Mouse (Mus musculus) C2C12 (cell line): ENCODE results near the gene Olfr1297.

Source experiments
- CEBPB ChIP-seq: IDR thresholded peaks from one replicate; pipeline ENCODE4 v1.6.1; 2011; ENCODE audit warnings: low read depth, mild to moderate bottlenecking, control low read depth, moderate library complexity
- CTCF ChIP-seq: IDR thresholded peaks from one replicate; pipeline ENCODE4 v1.5.1; 2011; ENCODE audit not compliant: control insufficient read depth, insufficient read depth, insufficient read length
- FOSL1 ChIP-seq: IDR thresholded peaks from one replicate; pipeline ENCODE4 v1.8.0; 2011; ENCODE audit warnings: mild to moderate bottlenecking, low read length; ENCODE audit not compliant: poor library complexity, insufficient read depth, severe bottlenecking
- MAX ChIP-seq: IDR thresholded peaks from one replicate; pipeline ENCODE4 v1.6.1; 2011; ENCODE audit warnings: mild to moderate bottlenecking, control low read depth
- MYOD1 ChIP-seq: IDR thresholded peaks from one replicate; pipeline ENCODE4 v1.6.1; 2011; ENCODE audit warnings: low read depth; ENCODE audit not compliant: control insufficient read depth, insufficient read length
- MYOG ChIP-seq: IDR thresholded peaks from one replicate; pipeline ENCODE4 v1.6.1; 2011; ENCODE audit not compliant: control insufficient read depth, insufficient read length; ENCODE audit errors: extremely low read depth
- USF1 ChIP-seq: IDR thresholded peaks from one replicate; pipeline ENCODE4 v1.6.1; 2011; ENCODE audit warnings: low read depth, mild to moderate bottlenecking, control low read depth, moderate library complexity

- TF ChIP-seq CTCF (no peak), MAX (no peak), CEBPB (no peak), MYOG (no peak), USF1 (no peak), FOSL1 (no peak), MYOD1 (no peak)
These were observed at the start of gene Olfr1297 for GRCm38 (mm10) chr2:111626397-111626796.
